Mouse (Mus musculus): ENCODE results near the gene Hibadh.

GRCm38 (mm10) chr6:52674541-52674940 lies 34.4 kb upstream of the Hibadh start:
- TF ChIP-seq CTCF (IDR thresholded peaks at IDR 0.05; ENCODE audit: low read depth) (no peak), EP300 (optimal IDR thresholded peaks at IDR 0.05) (no peak)

Measured in stomach, postnatal 0 days (tissue).